Mouse (Mus musculus): ENCODE measurements around the gene Fto. TPM values are rescaled to one million over a fixed set of nuclear protein-coding genes. Genes with fewer than 3 reads are reported as not detected.
A peak's percentile ranks its signal among the peaks of the same experiment; 100 is the strongest.

Fto gene
- polyA plus RNA-seq, 1 experiment from 2014 or later = 107 TPM

DNA sequence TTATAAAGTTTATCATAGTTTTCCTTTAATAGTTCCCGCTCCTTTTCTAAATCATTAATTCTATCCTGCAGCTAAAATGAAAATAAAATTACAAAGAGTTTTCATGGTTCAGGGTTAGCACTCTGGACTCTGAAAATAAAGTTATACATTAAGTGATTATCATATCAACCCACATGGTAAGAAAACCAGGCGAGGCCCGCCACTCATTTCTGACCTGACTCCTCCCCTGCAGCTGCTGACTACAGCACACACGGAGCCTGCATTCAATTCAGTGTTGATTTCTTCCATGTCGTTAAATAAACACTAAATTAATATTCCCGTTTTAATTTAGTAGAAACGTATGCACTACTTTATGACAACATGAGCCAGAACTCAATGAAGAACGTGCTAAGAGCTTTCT, 27.1 kb upstream of the Fto start:
- Histone ChIP-seq H3K4me3 (no peak overlapping the region), H3K4me2 (no peak overlapping the region)

DNA sequence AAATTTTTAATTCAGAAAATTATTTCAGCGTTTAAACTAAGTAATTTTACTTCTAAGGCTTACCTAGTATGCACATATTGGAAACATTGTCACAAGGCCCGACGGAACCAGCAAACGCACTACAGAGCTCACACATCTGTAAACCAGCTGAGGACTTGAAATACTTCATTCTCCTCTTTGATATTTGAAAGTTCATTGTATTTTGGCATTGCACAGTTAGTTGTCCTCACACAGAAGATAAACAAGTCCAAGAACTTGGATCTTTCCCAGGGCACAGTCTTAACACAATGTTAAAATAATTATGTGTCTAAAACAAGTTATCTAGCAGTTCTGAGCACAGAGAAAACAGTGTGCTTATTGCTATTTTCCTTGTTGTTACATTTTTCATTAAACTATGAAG, 22.7 kb upstream of the Fto start:
- H3K4me2 ChIP-seq = no peak overlapping the region
- H3K9ac ChIP-seq = no peak overlapping the region
- no peaks in the 10 kb centered on the region for H3K27me3 ChIP-seq
- 39% methylated on average over 4 of the region's 4 CpGs for WGBS
- H3K27ac ChIP-seq = no peak overlapping the region
- H3K4me1 ChIP-seq = peaks cover 38% of the 10 kb centered on the region
- H3K36me3 ChIP-seq = no peaks in the 10 kb centered on the region
- H3K9me3 ChIP-seq = no peaks in the 10 kb centered on the region
- H3K4me3 ChIP-seq = no peak overlapping the region
- no peak for ATAC-seq (ENCODE audit: insufficient number of reproducible peaks, insufficient read depth, low FRiP score, low TSS enrichment, low read depth)

More for the DNA sequence above, 27.1 kb upstream of the Fto start:
- no peak for ATAC-seq (ENCODE audit: insufficient number of reproducible peaks, insufficient read depth, low FRiP score, low TSS enrichment, low read depth)
- 71% methylated on average over 8 of the region's 8 CpGs for WGBS
- H3K27ac ChIP-seq = no peak overlapping the region
- H3K4me1 ChIP-seq = peaks cover 42% of the 10 kb centered on the region
- H3K9me3 ChIP-seq = no peaks in the 10 kb centered on the region
- no peaks in the 10 kb centered on the region for H3K27me3 ChIP-seq
- no peaks in the 10 kb centered on the region for H3K36me3 ChIP-seq
- H3K9ac ChIP-seq = no peak overlapping the region

DNA sequence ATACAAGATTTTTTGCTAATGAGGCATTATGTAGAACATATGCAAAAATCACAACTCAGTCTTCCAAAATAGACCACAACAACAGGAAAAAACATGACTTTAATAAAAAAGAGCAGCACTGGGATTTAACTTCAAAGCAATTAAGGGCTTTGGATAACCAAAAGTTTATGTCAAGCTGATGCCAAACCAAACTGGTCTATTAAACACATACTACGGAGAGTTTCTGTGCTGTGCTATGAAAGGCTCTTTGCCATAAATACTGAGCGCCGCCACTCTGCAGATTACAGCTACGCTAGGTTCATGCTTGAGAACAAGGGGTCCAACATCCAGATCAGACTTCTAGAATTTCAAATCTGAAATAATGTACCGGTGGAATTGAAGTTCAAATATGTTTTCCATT, 17.5 kb upstream of the Fto start:
- H3K9ac ChIP-seq = no peak overlapping the region
- no peak overlapping the region for H3K27ac ChIP-seq
- no peak for ATAC-seq (ENCODE audit: insufficient number of reproducible peaks, insufficient read depth, low FRiP score, low TSS enrichment, low read depth)
- no peaks in the 10 kb centered on the region for H3K27me3 ChIP-seq
- no peak overlapping the region for H3K4me2 ChIP-seq
- H3K36me3 ChIP-seq = peaks cover 11% of the 10 kb centered on the region; the same call in 1 of the 2 replicates
- peaks cover 29% of the 10 kb centered on the region for H3K4me1 ChIP-seq
- no peak overlapping the region for H3K4me3 ChIP-seq
- WGBS = 36% methylated on average over 5 of the region's 5 CpGs
- no peaks in the 10 kb centered on the region for H3K9me3 ChIP-seq

DNA sequence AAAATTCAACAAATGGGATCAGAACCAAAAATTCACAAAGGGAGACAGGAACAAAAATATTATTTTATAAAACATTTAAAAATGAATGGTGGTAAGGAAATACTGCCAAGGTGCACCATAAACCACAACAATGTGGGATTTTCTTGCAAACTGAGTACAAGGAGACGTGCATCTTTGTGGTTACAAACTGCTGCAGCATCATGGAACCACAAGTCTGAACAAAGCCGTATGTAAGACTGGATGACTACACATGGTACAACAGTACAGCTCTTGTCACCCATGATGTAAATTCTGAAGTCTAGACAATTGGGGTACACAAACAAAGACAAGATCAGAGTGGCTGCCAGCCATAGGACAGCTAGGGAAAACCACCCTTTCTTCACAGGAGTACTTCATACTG, 14.7 kb upstream of the Fto start:
- H3K27me3 ChIP-seq = no peaks in the 10 kb centered on the region
- no peak overlapping the region for H3K27ac ChIP-seq
- WGBS = 64% methylated on average over 2 of the region's 2 CpGs
- ATAC-seq (ENCODE audit: insufficient number of reproducible peaks, insufficient read depth, low FRiP score, low TSS enrichment, low read depth) = no peak
- peaks cover 12% of the 10 kb centered on the region for H3K4me1 ChIP-seq
- H3K4me2 ChIP-seq = no peak overlapping the region
- no peak overlapping the region for H3K4me3 ChIP-seq
- H3K9me3 ChIP-seq = no peaks in the 10 kb centered on the region
- no peak overlapping the region for H3K9ac ChIP-seq
- peaks cover 29% of the 10 kb centered on the region for H3K36me3 ChIP-seq

DNA sequence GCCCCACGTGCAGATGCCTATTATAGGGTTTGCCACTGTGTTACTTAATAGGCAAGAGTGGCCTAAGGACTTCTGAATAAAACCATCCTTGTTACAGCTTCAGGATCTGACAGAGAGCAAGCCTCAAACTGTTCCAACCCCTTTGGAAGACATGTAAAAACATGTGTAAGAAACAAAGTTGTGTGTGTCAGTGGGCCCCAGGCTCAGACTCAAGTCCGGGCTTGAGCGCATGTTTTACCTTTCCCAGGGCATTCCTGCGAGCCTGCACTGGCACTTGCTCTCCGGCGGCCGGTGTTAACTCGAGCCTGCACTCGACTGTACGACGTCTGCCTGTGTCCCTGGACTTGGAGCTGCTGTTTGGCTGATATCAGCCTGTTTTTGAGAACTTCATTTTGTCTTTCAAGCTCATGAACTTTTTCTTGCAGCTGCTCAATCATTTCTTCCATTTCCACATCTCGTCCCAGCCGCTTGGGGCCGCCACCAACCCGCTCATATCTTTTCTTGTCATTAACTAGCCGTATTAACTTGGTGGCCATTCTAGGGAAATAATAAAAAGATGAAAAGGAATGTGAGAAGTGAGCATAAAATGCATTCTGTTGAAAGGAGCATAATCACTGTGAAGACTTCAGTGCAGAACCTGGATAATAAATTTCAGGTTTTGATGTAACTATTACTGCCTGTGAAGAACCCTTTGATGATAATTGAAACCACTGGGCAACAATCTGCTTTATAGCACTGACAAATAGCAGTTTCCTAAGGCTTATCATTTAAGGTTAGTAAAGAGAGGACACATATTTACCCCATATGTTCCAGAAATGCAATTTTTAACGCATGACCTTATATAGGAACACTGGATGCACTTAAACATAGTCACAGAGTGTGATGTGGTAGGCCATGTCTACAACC, 8.6 kb upstream of the Fto start:
- no peak overlapping the region for H3K9ac ChIP-seq
- H3K27ac ChIP-seq = peak overlapping the region; percentile 58
- H3K27me3 ChIP-seq = no peaks in the 10 kb centered on the region
- no peaks in the 10 kb centered on the region for H3K9me3 ChIP-seq
- peaks cover 32% of the 10 kb centered on the region for H3K36me3 ChIP-seq
- H3K4me3 ChIP-seq = no peak overlapping the region
- H3K4me2 ChIP-seq = no peak overlapping the region
- peaks cover 10% of the 10 kb centered on the region for H3K4me1 ChIP-seq
- no peak for ATAC-seq (ENCODE audit: insufficient number of reproducible peaks, insufficient read depth, low FRiP score, low TSS enrichment, low read depth)
- 50% methylated on average over 17 of the region's 17 CpGs for WGBS

DNA sequence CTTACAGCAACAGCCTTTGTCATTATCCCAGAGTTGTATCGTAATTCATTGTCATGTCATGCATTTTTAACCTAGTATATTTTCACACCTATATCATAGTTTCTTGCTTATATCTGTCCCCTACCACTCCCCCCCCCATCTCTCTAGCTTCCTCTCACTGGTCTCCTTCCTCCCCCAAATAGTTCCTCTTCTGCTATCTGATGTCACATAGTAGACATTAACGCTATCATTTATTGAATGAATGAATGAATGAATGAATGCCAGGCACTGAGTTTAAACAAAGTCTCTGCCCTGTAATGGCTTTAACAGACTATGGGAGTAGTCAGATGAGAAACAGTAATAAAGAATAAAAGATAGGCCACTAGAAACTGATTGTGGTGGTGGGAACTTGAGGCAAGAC, 983 bp upstream of the Fto start:
- H3K36me3 ChIP-seq = peaks cover 3% of the 10 kb centered on the region; the same call in 1 of the 2 replicates
- peak overlapping the region; percentile 71 for H3K4me3 ChIP-seq
- no peaks in the 10 kb centered on the region for H3K27me3 ChIP-seq
- H3K4me2 ChIP-seq = peak overlapping the region; percentile 75
- WGBS = 86% methylated on average over 2 of the region's 2 CpGs
- H3K4me1 ChIP-seq = peaks cover 24% of the 10 kb centered on the region
- no peak for ATAC-seq (ENCODE audit: insufficient number of reproducible peaks, insufficient read depth, low FRiP score, low TSS enrichment, low read depth)
- no peaks in the 10 kb centered on the region for H3K9me3 ChIP-seq
- H3K27ac ChIP-seq = no peak overlapping the region
- H3K9ac ChIP-seq = peak overlapping the region; percentile 77

DNA sequence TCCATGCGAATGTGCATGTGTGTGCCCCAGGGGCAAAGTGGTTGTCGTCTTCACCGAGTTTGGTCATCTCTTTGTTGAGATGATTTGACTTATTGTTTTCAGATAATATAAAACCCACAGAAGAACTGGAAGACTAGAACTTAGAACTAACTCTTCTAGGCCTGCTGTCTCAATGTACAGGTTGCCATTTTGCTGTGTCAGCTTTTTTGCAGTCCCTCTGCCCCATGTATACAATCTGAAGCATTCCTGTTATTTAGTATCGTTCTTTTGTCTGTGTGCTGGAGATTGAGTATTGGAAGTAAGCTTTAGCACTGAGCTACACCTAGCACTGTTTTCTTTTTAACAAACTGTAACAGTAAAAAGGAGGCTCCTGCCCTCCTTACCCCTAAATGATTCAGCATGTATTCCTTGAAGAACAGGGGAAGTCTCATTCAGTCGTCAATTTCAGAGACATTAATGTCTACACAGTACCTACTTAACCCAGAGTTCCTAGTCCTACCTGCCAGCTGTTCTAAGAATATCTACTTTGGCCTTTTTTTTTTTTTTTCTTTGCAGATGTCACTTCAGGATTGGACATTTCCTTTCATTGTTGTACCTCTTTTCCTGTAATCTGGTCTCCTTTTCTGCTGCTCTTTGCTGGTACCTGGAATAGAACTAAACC, 4.4 kb downstream of the Fto start:
- Histone ChIP-seq H3K4me3 (no peak overlapping the region), H3K27ac (no peak overlapping the region), H3K4me1 (peaks cover 17% of the 10 kb centered on the region), H3K36me3 (peaks cover 4% of the 10 kb centered on the region), H3K9ac (no peak overlapping the region), H3K9me3 (no peaks in the 10 kb centered on the region), H3K4me2 (no peak overlapping the region), H3K27me3 (no peaks in the 10 kb centered on the region)
- no peak for ATAC-seq (ENCODE audit: insufficient number of reproducible peaks, insufficient read depth, low FRiP score, low TSS enrichment, low read depth)
- 83% methylated on average over 5 of the region's 5 CpGs for WGBS

DNA sequence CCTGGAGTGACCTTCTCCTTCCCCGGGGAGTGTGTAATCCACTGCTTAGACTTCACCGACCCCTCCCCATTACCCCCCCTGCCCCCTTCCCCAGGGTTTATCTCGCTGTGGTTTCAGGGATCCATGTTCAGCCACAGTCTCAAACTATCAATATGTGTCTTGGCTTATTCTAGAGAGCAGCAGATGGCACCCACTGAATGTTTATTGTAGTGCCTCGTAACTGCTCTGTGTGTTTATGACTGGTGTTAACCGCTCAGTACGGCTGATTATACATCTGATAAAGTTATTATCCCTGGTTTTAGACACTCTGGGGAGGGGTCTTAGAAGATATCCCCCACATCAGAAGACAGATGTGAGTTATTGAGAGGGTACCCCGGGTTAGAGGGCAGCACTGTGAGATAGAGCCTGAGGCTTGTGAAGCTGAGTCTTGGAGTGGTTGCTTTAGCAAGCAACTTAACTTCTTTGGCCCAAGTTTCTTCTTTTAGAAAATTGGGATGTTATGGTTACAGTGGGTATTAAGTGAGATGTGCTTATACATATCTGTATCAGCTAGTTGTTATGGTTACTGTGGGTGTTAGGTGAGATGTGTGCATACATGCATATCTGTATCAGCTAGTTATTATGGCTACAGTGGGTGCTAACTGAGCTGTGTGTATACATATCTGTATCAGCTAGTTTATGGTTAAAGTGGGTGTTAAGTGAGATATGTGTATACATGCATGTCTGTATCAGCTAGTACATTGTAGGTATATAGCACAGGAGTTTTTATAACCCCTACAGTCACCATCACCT, 5.8 kb downstream of the Fto start:
- H3K27me3 ChIP-seq = no peaks in the 10 kb centered on the region
- no peaks in the 10 kb centered on the region for H3K9me3 ChIP-seq
- peaks cover 4% of the 10 kb centered on the region for H3K36me3 ChIP-seq
- no peak for ATAC-seq (ENCODE audit: insufficient number of reproducible peaks, insufficient read depth, low FRiP score, low TSS enrichment, low read depth)
- no peak overlapping the region for H3K4me3 ChIP-seq
- 83% methylated on average over 7 of the region's 7 CpGs for WGBS
- peaks cover 22% of the 10 kb centered on the region for H3K4me1 ChIP-seq
- no peak overlapping the region for H3K4me2 ChIP-seq
- no peak overlapping the region for H3K27ac ChIP-seq
- H3K9ac ChIP-seq = no peak overlapping the region

DNA sequence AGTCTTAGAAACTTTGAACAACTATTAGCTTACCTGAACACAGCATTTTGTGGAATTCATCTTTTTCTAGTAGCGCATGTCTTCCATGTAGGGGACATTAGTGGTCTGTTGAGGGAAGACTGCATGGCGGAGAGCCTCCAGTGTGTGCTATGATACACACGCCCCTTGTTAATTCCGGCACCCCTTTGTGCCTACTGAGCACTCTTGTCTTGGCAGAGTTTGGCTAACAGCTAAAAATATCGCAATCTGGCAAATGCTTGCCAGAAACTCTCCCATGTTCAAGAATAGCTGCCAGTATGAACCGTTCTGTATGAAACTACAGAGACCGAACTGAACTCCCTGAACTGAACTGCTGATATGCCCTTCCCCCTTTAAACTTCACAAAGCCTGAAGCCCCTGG, 10.2 kb downstream of the Fto start:
- H3K27ac ChIP-seq = no peak overlapping the region
- no peaks in the 10 kb centered on the region for H3K27me3 ChIP-seq
- peaks cover 13% of the 10 kb centered on the region for H3K36me3 ChIP-seq
- H3K4me1 ChIP-seq = peaks cover 19% of the 10 kb centered on the region
- H3K9me3 ChIP-seq = no peaks in the 10 kb centered on the region
- no peak overlapping the region for H3K4me2 ChIP-seq
- no peak for ATAC-seq (ENCODE audit: insufficient number of reproducible peaks, insufficient read depth, low FRiP score, low TSS enrichment, low read depth)
- H3K4me3 ChIP-seq = no peak overlapping the region
- no peak overlapping the region for H3K9ac ChIP-seq
- WGBS = 81% methylated on average over 7 of the region's 7 CpGs

DNA sequence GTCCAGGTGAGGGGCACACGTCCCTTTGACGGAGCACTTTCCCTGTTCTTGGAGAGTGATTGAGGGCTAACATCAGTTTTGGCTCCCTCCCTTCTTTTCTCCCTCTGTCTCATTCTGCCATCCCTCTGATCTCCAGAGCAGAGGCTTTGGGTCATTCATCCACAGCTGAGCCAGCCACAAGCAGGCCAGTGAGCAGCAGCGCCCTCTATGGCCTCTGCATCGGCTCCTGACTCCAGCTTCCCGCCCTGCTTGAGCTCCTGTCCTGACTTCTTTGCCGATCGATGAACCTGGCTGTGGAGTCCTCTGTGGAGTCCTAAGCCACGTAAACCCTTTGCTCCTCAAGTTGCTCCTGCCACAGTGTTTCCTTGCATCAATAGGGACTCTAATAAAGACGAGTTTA, 10.9 kb downstream of the Fto start:
- Histone ChIP-seq H3K27ac (no peak overlapping the region), H3K4me3 (no peak overlapping the region), H3K36me3 (peaks cover 11% of the 10 kb centered on the region), H3K27me3 (no peaks in the 10 kb centered on the region), H3K4me2 (no peak overlapping the region), H3K9me3 (no peaks in the 10 kb centered on the region), H3K4me1 (peaks cover 25% of the 10 kb centered on the region), H3K9ac (no peak overlapping the region)
- ATAC-seq (ENCODE audit: insufficient number of reproducible peaks, insufficient read depth, low FRiP score, low TSS enrichment, low read depth) = no peak
- WGBS = 62% methylated on average over 9 of the region's 9 CpGs

DNA sequence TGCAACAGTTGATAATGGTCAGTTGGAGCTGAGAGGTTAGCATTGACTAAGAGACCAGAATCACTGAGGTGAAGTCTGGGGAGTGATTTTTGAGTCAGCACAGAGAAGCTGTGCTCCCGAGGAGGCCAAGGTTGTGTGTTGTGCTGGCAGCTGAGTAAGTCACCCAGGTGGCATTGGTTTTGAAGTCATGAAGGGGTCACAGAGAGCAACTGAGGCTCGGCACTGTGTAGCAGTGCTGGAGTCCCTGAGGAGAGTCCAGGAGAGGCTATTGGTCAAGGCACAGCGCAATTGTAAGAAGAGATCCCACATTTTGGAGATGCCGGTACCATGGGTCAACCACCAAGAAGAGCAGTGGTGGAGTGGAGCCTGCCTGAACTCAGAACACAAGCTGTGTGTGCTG, 11.6 kb downstream of the Fto start:
- no peaks in the 10 kb centered on the region for H3K27me3 ChIP-seq
- H3K27ac ChIP-seq = no peak overlapping the region
- H3K4me1 ChIP-seq = peaks cover 32% of the 10 kb centered on the region
- ATAC-seq (ENCODE audit: insufficient number of reproducible peaks, insufficient read depth, low FRiP score, low TSS enrichment, low read depth) = no peak
- no peak overlapping the region for H3K9ac ChIP-seq
- H3K4me3 ChIP-seq = no peak overlapping the region
- 87% methylated on average over 4 of the region's 4 CpGs for WGBS
- peaks cover 11% of the 10 kb centered on the region for H3K36me3 ChIP-seq
- H3K4me2 ChIP-seq = no peak overlapping the region
- H3K9me3 ChIP-seq = no peaks in the 10 kb centered on the region
